Mouse (Mus musculus) midbrain, embryonic 10.5 days (tissue): ENCODE results near the gene Ahnak. TPM values are rescaled to one million over a fixed set of nuclear protein-coding genes. Genes with fewer than 3 reads are reported as not detected.
"Not testable (repeated sequence)": the region's sequence is repeated elsewhere in the genome, so short reads cannot be mapped to it uniquely, and the experiment has no call there.

Source experiments
- DNase-seq: peaks from one replicate; pipeline ENCODE4 v3.0.0-alpha.2; 2017; ENCODE audit warnings: low spot score
- H3K27ac ChIP-seq: fragments of 300-500 bp; sonication (generic); replicated peaks from 2 replicates; pipeline ENCODE4 v1.5.1; 2016; ENCODE audit warnings: mild to moderate bottlenecking
- H3K27me3 ChIP-seq: fragments of 300-500 bp; sonication (generic); 2 replicates; pipeline ENCODE4 v1.6.1; 2016; ENCODE audit warnings: low read depth, mild to moderate bottlenecking; ENCODE audit not compliant: poor library complexity, severe bottlenecking
- H3K36me3 ChIP-seq: fragments of 300-500 bp; sonication (generic); 2 replicates; pipeline ENCODE4 v1.6.1; 2016; ENCODE audit warnings: mild to moderate bottlenecking, moderate library complexity
- H3K4me1 ChIP-seq: fragments of 300-500 bp; sonication (generic); 2 replicates; pipeline ENCODE4 v1.6.1; 2016
- H3K4me3 ChIP-seq: fragments of 300-500 bp; sonication (generic); 2 replicates; pipeline ENCODE4 v1.5.1; 2016; ENCODE audit warnings: mild to moderate bottlenecking, moderate library complexity
- H3K9me3 ChIP-seq: fragments of 300-500 bp; sonication (generic); replicated peaks from 2 replicates; pipeline ENCODE4 v1.6.1; 2016; ENCODE audit warnings: mild to moderate bottlenecking
- WGBS: fragments of 180-500 bp; shearing (Covaris S2); methylation state at CpG from one replicate; pipeline ENCODE4 v1.1.7; 2016; 5-methylcytosine and 5-hydroxymethylcytosine counted together
- polyA plus RNA-seq: library from polyadenylated mRNA; unstranded; fragments of >200 nt; fragmentation: Nextera tagmentation; extraction: Ambion mirVana; gene quantifications from 2 replicates; pipeline ENCODE4 v1.2.1, GENCODE M21; 2016

Gene Ahnak
- polyA plus RNA-seq, 1 experiment from 2014 or later, result 6.6 TPM

GRCm38 (mm10) chr19:9107379-9107755 is 118.3 kb downstream of the Ahnak start:
- no peak for DNase-seq
- WGBS, result 92% methylated on average over 1 of the region's 1 CpGs
- Histone ChIP-seq H3K36me3 (no peaks in the 10 kb centered on the region), H3K4me3 (no peak overlapping the region), H3K27ac (no peak overlapping the region), H3K9me3 (no peaks in the 10 kb centered on the region), H3K27me3 (no peaks in the 10 kb centered on the region), H3K4me1 (peaks cover 5% of the 10 kb centered on the region)

GRCm38 (mm10) chr19:9108536-9108935 is 119.5 kb downstream of the Ahnak start:
- H3K4me1 ChIP-seq, result peaks cover 5% of the 10 kb centered on the region
- no peaks in the 10 kb centered on the region for H3K9me3 ChIP-seq
- H3K36me3 ChIP-seq, result 0 out of 2 replicates have a peak, but pooled peaks cover 5% of the 10 kb centered on the region
- H3K4me3 ChIP-seq, result no peak overlapping the region
- H3K27ac ChIP-seq, result no peak overlapping the region
- DNase-seq, result no peak
- no peaks in the 10 kb centered on the region for H3K27me3 ChIP-seq
- WGBS, result 93% methylated on average over 1 of the region's 1 CpGs

GRCm38 (mm10) chr19:9110182-9110869 is 121.2 kb downstream of the Ahnak start:
- Histone ChIP-seq H3K4me3 (no peak overlapping the region), H3K4me1 (peaks cover 5% of the 10 kb centered on the region), H3K36me3 (0 out of 2 replicates have a peak, but pooled peaks cover 5% of the 10 kb centered on the region), H3K27ac (no peak overlapping the region), H3K27me3 (no peaks in the 10 kb centered on the region), H3K9me3 (no peaks in the 10 kb centered on the region)
- 55% methylated on average over 4 of the region's 4 CpGs for WGBS
- DNase-seq, result peak; percentile 37

- H3K4me1 ChIP-seq, result peaks cover 1% of the 10 kb centered on the region; the same call in 1 of the 2 replicates
- H3K4me3 ChIP-seq, result no peak overlapping the region
- H3K27ac ChIP-seq, result no peak overlapping the region
- DNase-seq, result no peak
- H3K27me3 ChIP-seq, result no peaks in the 10 kb centered on the region
- WGBS, result 81% methylated on average over 8 of the region's 8 CpGs
- 0 out of 2 replicates have a peak, but pooled peaks cover 9% of the 10 kb centered on the region for H3K36me3 ChIP-seq
- H3K9me3 ChIP-seq, result no peaks in the 10 kb centered on the region
Observed at GRCm38 (mm10) chr19:9112043-9112442, 123.0 kb downstream of the Ahnak start.

- Histone ChIP-seq H3K9me3 (no peaks in the 10 kb centered on the region), H3K4me1 (no peaks in the 10 kb centered on the region), H3K27ac (no peak overlapping the region), H3K36me3 (0 out of 2 replicates have a peak, but pooled peaks cover 9% of the 10 kb centered on the region), H3K4me3 (no peak overlapping the region), H3K27me3 (no peaks in the 10 kb centered on the region)
- 92% methylated on average over 4 of the region's 4 CpGs for WGBS
- DNase-seq, result peak; percentile 6
Observed at GRCm38 (mm10) chr19:9116268-9116667, 127.2 kb downstream of the Ahnak start.

GRCm38 (mm10) chr19:9117275-9117674 is 128.2 kb downstream of the Ahnak start:
- H3K4me1 ChIP-seq, result no peaks in the 10 kb centered on the region
- H3K4me3 ChIP-seq, result no peak overlapping the region
- DNase-seq, result peak; percentile 6
- H3K27ac ChIP-seq, result no peak overlapping the region
- no peaks in the 10 kb centered on the region for H3K9me3 ChIP-seq
- WGBS, result 91% methylated on average over 5 of the region's 5 CpGs
- no peaks in the 10 kb centered on the region for H3K27me3 ChIP-seq
- H3K36me3 ChIP-seq, result 0 out of 2 replicates have a peak, but pooled peaks cover 9% of the 10 kb centered on the region

GRCm38 (mm10) chr19:9119655-9120425 is 130.8 kb downstream of the Ahnak start:
- H3K9me3 ChIP-seq, result 0 out of 2 replicates have a peak, but pooled peaks cover 2% of the 10 kb centered on the region
- no peaks in the 10 kb centered on the region for H3K4me1 ChIP-seq
- H3K27me3 ChIP-seq, result no peaks in the 10 kb centered on the region
- H3K4me3 ChIP-seq, result no peak overlapping the region
- no peak for DNase-seq
- H3K36me3 ChIP-seq, result 0 out of 2 replicates have a peak, but pooled peaks cover 4% of the 10 kb centered on the region
- WGBS, result 88% methylated on average over 3 of the region's 3 CpGs
- no peak overlapping the region for H3K27ac ChIP-seq

GRCm38 (mm10) chr19:9122390-9122789 is 133.3 kb downstream of the Ahnak start:
- no peak overlapping the region for H3K27ac ChIP-seq
- no peaks in the 10 kb centered on the region for H3K4me1 ChIP-seq
- H3K9me3 ChIP-seq, result 0 out of 2 replicates have a peak, but pooled peaks cover 3% of the 10 kb centered on the region
- DNase-seq, result peak; percentile 5
- peaks cover 6% of the 10 kb centered on the region for H3K36me3 ChIP-seq
- WGBS, result 95% methylated on average over 1 of the region's 1 CpGs
- no peak overlapping the region for H3K4me3 ChIP-seq
- H3K27me3 ChIP-seq, result no peaks in the 10 kb centered on the region

GRCm38 (mm10) chr19:9123986-9124385 is 134.9 kb downstream of the Ahnak start:
- DNase-seq, H3K4me3 ChIP-seq, H3K27ac ChIP-seq, H3K27me3 ChIP-seq, H3K9me3 ChIP-seq, H3K4me1 ChIP-seq: not testable (repeated sequence)
- WGBS, result 96% methylated on average over 2 of the region's 2 CpGs
- H3K36me3 ChIP-seq, result peaks cover 14% of the 10 kb centered on the region

Other genes with a start within 250 kb of the Ahnak start
- gene 1700092M07Rik, start 248.6 kb upstream of the Ahnak start, polyA plus RNA-seq, result 3.2 and 3.3 TPM in 2 replicates
- 94.9 and 103 TPM in 2 replicates for gene Stx5a, start 247.9 kb upstream of the Ahnak start, polyA plus RNA-seq
- gene Nxf1, start 232.2 kb upstream of the Ahnak start, polyA plus RNA-seq, result 253 and 282 TPM in 2 replicates
- 189 and 205 TPM in 2 replicates for gene Tmem223, start 218.3 kb upstream of the Ahnak start, polyA plus RNA-seq
- 50.0 and 55.2 TPM in 2 replicates for gene Tmem179b, start 214.8 kb upstream of the Ahnak start, polyA plus RNA-seq
- 47.5 and 47.6 TPM in 2 replicates for gene Taf6l, start 202.9 kb upstream of the Ahnak start, polyA plus RNA-seq
- 169 and 176 TPM in 2 replicates for gene Polr2g, start 190.7 kb upstream of the Ahnak start, polyA plus RNA-seq
- 7.5 and 7.8 TPM in 2 replicates for gene Zbtb3, start 186.7 kb upstream of the Ahnak start, polyA plus RNA-seq
- 69.0 and 74.5 TPM in 2 replicates for gene Ttc9c, start 170.0 kb upstream of the Ahnak start, polyA plus RNA-seq
- 4.3 and 4.4 TPM in 2 replicates for gene Hnrnpul2, start 169.3 kb upstream of the Ahnak start, polyA plus RNA-seq
- gene AC129217.1, start 159.5 kb upstream of the Ahnak start, polyA plus RNA-seq, result not detected in 2 replicates
- gene Bscl2, start 151.8 kb upstream of the Ahnak start, polyA plus RNA-seq, result 55.2 and 63.4 TPM in 2 replicates
- 60.0 and 104 TPM in 2 replicates for gene Gng3, start 150.1 kb upstream of the Ahnak start, polyA plus RNA-seq
- 0.57 TPM in 2 replicates for gene Lrrn4cl, start 138.5 kb upstream of the Ahnak start, polyA plus RNA-seq
- 203 and 205 TPM in 2 replicates for gene Ubxn1, start 117.8 kb upstream of the Ahnak start, polyA plus RNA-seq
- gene Uqcc3, start 108.4 kb upstream of the Ahnak start, polyA plus RNA-seq, result 58.2 and 61.1 TPM in 2 replicates
- gene Lbhd1, start 105.6 kb upstream of the Ahnak start, polyA plus RNA-seq, result 110 and 133 TPM in 2 replicates
- gene Gm49403, start 105.4 kb upstream of the Ahnak start, polyA plus RNA-seq, result not detected in 2 replicates
- gene 1810009A15Rik, start 100.4 kb upstream of the Ahnak start, polyA plus RNA-seq, result 134 and 159 TPM in 2 replicates
- 0.17 TPM in 1 of 2 replicates, not detected in the other for gene Gm49416, start 100.4 kb upstream of the Ahnak start, polyA plus RNA-seq
- 54.8 and 56.7 TPM in 2 replicates for gene Ints5, start 96.3 kb upstream of the Ahnak start, polyA plus RNA-seq
- gene Ganab, start 91.2 kb upstream of the Ahnak start, polyA plus RNA-seq, result 118 and 120 TPM in 2 replicates
- 58.7 and 64.0 TPM in 2 replicates for gene B3gat3, start 68.9 kb upstream of the Ahnak start, polyA plus RNA-seq
- 3.5 and 4.2 TPM in 2 replicates for gene Rom1, start 59.9 kb upstream of the Ahnak start, polyA plus RNA-seq
- gene Eml3, start 59.7 kb upstream of the Ahnak start, polyA plus RNA-seq, result 22.9 and 23.5 TPM in 2 replicates
- gene Mta2, start 47.4 kb upstream of the Ahnak start, polyA plus RNA-seq, result 178 and 191 TPM in 2 replicates
- gene Tut1, start 35.4 kb upstream of the Ahnak start, polyA plus RNA-seq, result 36.5 and 40.2 TPM in 2 replicates
- gene Eef1g, start 22.2 kb upstream of the Ahnak start, polyA plus RNA-seq, result 438 and 514 TPM in 2 replicates
- gene Scgb1a1, start 98.7 kb downstream of the Ahnak start, polyA plus RNA-seq, result not detected in 2 replicates
- gene Asrgl1, start 146.4 kb downstream of the Ahnak start, polyA plus RNA-seq, result 14.8 and 16.8 TPM in 2 replicates